Mouse (Mus musculus) lung, postnatal 10 days (tissue): Measurements from ENCODE around the gene Insm1.

Experiments used
- DNase-seq: peaks from one replicate; pipeline ENCODE4 v3.0.0; 2021

The Insm1 gene

DNA sequence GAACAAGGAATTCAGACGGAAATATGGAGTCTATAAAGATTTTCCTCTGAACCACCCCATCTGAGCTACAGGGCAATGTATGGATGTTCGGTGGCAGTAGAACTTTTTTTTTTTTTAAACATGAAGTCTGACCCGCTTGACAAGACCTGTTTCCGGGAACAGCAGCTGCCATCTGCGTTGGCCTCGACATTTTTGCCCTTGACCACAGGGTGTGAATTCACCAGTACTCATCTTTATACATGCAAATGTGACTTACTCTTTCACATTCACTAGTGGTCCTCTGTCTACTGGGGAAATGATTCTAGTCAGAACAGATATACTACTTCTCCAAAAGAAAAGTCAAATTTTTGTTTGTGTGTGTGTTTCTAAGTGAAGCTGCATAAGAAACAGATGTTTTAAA lies 4.1 kb downstream of the Insm1 start:
- no peak for DNase-seq

DNA sequence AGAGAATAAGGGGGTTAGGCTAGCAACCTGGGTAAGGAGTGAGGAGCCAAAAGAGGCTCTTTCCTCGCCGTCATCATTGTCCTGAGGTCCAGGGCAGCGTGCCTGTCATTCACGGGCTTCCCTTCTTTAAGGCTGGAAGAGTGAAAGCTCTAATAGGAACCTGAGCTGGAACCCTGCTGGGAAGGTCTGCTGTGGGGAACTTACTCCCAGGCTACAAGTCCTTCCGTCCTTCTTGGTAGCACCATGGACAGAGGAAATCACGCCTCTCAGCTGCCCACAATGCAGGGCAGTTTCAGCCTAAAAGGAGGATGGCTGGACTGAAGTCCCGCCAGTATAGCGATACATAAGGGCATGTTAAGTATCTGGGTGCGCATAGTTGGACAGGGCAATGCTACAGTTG lies 4.8 kb downstream of the Insm1 start:
- peak; percentile 71 for DNase-seq

DNA sequence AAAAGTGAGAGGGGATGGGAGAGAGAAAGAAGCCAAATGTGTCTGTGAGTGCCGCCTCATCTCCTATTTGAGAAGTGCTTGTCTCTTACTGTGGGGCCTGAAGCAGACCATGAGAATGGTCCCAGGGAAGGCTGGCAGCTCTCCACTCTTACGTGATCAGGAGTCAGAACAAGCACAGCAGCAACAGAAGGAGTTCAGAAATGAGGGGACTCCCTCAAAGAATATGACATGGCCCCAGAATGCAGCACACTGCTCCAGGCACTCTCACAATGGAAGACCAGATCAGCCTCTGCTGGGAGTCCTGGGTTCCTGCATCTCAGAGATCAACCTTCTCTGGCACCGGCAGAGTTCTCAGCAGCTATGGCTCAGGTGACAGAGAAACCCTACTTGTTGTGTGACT lies 5.9 kb downstream of the Insm1 start:
- no peak for DNase-seq

DNA sequence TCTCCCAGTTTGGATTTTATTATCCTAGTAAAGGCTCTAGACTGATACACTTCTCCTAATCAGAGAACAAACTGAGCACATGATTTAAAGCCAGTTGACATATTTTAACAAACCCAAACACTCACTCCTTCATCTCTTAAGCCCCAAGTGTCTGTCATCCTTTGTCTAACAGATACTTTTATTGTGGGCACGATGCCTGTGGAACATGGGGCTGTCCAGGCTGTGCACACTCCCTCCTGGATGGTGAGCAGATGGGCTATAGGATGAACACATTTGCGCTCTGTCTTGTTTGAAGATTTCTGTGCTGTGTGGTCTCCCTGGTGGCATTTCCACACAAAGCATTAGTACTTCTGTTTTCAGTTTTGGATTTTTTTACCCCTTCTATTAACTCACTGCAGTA lies 6.7 kb downstream of the Insm1 start:
- DNase-seq, result no peak

DNA sequence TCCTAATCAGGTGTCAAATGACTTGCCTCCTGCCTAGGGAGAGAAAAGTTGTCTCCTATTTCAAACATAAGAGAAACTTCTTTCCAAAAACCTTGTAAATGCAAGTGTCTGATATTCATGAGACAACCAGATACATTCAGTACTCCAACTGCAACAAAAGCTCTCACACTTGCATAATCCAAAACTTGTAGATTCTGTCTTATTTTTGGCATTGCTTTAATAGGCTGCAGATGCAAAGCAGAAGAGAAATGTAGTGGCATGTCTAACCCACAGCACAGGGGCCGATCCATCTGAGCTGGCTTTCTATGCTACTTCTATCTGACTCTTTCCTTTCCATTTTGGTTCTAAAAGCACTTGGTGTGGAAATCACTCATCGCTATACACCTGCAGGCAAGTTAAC lies 9.8 kb downstream of the Insm1 start:
- no peak for DNase-seq

DNA sequence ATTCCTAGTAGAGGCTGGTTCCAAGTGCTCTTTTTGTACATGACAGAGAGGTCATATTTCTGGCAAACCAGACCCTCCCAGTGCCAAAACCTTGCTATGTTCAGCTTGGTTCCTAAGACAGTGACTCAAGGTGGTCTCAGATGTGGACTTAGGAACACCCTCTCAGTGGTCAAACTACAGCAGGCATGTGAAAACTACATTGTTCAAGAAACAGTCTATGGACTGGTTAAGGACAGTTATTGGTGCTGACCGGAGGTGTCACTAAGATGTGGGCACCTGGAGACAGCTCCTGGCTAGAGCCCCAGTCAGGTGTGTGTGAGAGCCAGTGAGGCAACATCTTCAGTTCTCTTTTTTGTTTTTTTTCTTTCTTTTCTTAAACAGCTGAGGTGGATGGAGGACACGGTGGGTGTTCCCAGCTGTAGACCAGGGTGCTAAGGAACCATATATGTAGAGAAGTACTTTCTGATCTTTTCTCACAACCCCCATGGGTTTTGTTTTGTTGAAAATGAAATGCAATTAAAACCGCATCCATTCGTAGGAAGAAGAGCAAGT lies 17.6 kb downstream of the Insm1 start:
- DNase-seq, result no peak

DNA sequence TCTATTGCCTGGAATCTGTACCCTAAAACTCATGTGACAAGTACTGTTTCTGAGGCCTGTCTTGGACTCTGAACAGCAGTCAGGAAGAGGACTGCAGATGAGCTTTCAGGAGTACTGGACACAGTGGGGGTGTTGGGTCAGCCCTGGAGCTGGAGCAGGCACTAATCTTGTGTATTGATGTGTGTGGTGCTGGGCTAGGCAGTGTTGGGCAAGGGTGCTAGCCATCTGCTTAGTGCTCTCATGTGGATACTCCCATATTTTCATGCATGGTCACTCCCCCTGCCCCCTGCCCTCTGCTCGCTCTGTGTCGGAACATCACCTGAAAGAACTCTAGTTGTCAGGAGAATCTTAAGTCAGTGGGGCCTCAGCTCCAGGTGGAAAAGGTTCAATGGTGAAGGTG lies 22.3 kb downstream of the Insm1 start:
- no peak for DNase-seq

DNA sequence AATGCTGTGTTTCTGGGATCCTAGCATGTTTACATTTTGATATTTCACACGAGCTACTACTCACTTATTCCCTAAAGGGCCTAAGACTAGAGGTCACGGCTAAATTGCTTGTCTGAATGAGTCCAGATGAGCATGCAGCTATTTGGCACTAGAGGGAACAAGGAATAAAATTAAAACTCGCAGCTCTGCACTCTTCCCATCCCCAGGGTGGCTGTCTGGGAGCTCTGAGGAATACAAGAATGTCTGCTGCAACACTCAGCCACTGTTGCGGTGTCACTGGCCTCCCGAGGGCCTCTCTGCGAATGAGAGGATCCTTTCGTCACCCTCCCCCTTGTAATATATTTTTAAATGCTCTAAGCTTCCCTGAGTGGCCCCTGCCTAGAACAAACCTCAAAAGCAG lies 23.7 kb downstream of the Insm1 start:
- DNase-seq, result no peak

DNA sequence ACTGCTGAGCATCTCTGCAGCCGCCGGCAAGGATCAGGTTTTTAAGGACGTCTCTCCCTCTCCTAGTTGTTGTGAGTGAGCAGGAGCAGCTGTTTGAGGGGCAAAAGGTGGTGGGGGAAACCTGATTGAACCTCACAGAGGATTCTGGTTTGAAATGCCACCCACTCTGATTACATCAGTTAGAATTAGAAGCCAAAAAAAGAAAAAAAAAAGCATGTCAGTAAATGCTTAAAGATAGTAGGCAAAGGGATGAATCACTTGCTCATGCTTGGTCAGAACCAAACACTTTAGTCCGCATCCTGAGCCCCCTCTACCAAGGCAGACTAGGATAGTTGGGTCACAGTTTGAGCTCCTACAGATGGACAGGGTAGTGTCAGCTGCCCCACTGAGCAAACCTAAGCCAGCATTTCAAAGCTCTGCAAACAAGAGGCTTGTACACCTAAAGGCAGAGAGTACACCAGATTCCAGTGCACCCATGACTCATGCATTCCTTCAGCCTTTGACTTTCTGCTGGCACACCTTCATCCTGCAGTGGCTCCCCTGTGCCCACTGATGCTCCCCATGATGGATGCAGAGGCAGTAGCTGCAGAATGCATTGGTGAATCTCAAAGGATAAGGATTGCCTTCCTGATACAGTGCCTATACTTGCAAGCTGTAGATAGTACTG lies 24.8 kb downstream of the Insm1 start:
- DNase-seq, result no peak

DNA sequence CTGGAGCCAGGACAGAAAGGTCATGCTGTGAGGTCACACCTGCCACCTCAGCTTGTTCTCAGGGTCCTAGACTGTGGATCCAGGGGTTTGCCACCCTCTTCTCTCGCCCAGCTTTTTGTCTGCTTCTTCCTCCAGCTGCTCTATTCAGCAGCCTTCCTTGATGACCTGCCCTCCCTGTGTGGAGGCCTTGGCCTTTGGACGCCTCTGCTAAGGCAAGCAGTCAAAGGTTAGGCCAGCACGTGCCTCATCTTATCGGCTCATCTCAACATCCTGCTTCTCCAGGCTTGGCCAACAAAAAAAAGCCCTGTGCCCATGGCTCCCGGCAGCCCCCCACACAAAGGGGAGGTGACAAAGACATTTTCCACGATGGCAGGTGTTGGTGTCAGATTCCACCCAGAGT lies 25.9 kb downstream of the Insm1 start:
- no peak for DNase-seq

DNA sequence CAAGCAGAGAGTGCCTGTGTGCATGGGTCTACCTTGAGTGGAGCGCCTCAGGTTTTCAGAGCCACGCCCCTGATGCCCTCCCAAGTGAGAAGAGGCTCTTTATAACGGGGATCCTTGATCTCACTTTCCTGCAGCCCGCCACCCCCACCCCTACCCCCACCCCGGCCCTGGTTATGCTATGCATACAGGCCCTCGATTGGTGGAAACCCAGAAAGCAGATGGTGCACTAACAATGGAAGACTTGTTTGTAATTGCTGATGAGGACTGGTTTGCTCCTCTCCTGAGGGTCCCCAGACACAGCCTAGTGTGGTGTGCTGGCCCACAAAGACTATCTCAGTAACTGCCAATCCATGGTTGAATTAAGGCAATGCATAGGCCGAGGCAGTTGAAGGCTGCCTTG lies 27.3 kb downstream of the Insm1 start:
- no peak for DNase-seq

DNA sequence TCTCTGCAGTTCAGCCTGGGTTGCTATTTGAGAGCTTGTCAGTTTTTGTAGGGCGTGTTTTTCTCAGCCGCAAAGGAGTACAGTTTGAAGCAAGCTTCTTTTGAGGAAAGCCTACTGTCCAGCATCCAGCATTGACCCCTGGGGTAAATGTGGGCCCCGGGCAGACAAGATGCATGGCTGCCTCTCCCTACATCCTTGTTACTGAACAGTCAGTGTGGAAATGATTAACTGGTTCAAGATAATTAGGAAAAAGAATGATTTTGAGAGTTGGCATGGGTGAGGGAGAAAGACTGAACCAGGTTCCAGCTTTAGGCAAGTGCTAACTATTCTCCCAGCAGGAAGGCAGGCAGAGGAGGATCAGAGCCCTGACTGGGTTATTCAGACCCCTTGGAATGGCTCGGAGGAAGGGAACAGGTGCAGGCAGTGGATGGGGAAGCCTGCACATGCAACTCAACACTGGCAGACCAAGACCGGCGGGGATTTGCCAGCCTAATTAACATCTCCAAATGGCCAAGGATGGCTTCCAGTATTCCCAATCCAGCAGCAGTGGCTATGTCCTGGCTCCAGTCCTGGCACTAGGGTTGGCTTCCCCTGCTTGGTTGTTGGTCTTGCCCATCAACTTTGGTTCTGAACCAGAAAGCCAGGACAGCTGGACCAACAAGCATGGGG lies 28.6 kb downstream of the Insm1 start:
- no peak for DNase-seq

DNA sequence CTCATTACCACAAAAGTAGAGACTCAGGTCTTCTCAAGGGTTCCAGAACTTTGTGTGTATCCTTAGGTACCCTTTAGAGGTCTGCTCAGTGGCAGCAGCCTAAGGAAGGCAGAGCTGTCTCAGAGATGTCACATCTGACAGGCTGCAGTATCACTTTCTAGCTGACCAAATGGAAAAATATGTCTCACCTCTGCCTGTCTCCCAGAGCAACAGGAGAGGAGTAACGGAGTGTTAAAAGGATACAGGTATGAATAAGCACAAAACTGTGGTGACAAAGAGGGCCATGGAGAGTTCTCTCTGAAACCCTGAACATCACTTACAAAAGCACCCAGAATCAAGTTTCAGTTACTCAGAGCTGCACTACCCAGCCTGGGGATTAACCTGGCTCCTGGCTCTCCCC lies 32.7 kb downstream of the Insm1 start:
- DNase-seq, result no peak

DNA sequence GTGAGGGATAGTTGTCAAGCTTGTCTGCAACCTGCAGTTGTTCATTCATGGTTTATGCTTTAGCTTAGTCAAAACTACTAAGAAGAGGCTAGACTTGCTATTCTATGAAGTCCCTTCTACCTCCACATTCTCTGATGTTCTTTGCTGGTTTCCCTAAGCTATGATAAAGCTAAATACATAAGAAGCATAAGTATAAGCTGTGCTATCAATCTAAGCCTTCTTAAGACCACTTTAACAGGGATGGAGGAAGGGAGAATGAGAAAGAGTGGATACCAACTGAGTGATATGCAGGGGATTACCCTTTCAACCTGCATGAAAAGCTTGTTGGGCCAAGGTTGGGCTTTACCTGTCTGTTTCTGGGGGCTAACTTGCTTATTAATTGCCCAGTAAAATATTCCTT lies 33.9 kb downstream of the Insm1 start:
- DNase-seq, result no peak

DNA sequence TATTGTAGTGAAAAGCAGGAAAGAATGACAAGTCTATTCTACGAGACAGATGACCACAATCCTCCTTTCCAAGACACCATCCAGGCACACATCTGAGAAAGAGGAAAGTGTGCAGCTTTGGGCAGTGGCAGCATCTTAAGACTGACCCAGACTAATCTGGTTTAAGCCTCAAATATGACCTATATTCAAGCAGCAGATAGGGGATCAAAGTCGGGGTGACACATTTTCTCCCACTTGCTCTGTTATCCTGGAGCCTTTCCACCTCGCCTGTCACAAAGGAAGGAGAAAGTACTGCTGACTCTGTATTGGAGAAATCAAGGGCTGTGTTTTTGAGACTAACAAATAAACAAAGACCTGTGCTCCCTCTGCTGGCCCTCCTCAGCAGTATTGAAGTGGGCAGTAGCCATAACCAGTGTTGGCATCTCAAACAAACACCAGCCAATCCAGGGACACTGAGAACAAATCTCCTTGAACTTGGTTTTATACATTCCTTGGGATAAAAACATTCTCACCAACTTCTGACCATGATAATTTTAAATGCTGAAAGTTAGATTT lies 34.7 kb downstream of the Insm1 start:
- DNase-seq, result peak; percentile 29

DNA sequence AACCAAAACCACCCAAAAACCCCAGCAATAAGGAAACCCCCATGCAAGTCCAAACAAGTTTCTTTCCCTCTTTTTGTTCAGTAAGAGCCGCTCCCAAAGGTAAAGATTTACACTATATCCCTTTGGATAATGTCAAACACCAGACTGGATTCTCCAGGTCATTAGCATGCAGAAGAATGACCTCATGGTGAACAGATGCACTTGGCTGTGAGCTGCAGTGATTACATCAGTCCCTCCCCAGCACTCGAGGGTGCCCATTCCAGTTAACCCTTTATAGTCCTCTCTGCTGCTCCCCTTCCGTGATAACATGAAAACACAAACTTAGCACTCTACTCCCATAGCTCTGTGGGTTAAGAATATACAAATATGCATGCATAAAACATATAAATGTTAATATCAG lies 35.3 kb downstream of the Insm1 start:
- DNase-seq, result peak; percentile 6

DNA sequence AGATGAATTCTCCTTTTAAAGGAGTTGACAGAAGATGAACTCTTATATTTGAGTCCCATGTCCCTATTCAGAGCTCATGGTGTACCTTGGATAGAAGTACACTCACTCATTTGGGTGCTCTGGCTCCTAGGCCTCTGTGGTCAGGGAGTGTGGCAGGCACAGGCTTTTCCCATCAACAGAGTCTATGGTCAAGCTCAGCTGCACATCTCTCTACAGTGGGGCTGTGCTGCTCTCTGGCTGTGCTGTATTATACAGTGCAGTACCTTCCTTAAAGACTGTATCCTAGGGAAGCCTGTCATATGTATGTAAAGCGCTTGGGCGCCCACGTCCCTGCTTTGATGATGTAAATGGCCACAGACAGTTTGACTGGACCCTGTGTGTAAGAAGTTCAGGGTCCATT lies 35.9 kb downstream of the Insm1 start:
- DNase-seq, result no peak

DNA sequence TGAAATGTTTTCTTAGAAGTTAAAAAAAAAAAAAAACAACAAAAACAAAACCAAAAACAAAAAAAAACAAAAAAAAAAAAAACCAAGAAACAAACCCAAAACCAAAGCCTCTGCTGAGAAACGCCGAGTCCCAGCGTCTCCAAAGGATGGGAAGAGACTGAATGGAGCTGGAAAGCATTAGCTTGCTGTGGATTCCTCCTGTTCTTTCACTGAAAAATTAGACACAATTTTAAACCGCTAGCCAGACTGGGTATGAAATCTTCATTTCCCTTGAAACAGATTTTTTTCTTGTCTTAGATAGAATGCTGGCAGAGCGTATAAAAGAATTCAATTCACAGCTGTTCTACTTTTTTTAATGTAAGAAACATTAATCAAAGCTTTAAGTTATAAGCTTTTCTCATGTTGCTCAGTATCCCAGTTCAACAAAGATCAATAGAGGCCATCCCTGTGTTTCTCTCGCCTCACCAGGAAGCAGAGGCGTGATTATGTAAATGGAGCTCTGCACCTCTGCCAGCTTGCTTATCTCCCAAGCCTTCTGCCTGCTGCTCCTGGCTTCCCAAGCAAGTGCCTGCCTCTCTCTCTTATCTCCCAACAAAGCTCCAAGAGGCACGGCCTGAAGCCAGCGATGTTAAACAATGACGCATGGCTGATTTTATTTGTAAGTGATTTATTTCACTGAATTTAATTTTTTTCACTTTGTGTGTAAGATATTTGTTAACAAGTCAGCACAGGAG lies 37.2 kb downstream of the Insm1 start:
- no peak for DNase-seq

DNA sequence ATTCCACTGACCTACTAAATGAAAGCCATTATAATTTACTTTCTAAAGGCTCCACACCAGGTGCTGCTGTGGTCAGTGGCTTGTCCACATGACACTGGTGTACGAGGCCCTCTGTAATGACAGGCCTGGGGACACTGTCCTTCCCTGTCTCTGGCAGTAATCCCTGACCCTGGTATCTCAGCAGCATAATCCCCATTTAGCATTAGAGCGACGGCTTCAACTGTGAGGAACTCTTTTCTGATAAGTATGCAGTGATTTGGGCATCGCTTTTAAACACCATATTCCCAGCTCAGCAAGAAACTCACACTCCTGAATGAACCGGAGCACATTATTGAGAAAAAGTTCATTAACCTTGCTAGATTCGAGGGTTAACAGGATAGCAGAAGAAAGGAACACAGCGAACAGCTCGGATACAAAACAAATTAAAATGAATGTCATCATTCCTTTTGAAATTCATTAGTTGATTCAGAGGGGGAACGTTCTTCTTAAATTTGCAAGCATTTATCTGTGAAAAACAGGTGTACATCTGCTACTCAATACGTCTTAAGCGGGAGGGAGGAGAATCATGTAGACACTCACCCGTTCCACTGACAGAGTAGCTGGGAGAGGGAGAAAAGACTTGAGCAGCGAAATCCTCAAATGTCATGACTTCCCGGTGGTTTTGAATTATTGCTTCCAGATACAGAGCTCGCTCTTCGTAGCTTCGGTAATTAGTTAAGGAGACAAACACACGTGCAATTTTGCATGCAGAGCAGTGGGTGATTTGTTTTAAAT lies 38.3 kb downstream of the Insm1 start:
- DNase-seq, result no peak

DNA sequence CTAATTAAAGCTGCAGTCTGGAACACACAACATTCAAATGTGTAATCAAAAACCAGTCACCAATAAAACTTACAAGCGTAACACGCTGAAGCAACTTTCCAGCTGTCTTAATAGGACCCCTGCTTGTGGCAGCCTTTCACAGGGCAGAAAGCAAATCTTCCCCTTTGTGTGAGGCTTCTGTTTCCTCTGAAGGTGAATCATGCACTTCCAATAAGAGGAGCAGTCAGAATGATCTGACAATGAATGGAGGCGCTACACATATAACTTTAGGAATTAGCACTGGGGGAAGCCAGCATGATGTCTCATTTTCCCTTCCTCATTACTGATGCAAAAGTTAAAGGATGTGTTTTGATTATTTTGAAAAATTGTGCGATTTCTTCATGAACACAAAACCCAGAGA lies 39.4 kb downstream of the Insm1 start:
- DNase-seq, result no peak

DNA sequence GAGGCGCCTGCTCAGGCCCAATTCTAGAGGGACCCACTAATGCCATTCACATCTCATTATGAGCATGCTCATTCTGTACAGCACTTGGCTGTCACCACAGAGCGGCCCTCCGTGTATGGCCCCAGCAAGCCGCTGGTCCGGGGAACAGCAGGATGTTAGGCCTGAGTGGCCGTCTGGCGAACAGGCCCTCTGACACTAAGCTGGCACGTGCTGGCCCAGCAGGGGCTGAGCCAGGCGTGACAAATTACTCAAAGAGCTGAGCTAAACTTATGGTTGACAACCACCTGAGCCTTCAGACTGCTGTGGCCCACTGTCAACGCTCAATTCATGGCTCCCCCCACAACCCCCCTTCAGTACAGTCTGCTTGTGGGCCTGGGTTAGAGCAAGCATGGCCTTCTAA lies 40.5 kb downstream of the Insm1 start:
- DNase-seq, result no peak

DNA sequence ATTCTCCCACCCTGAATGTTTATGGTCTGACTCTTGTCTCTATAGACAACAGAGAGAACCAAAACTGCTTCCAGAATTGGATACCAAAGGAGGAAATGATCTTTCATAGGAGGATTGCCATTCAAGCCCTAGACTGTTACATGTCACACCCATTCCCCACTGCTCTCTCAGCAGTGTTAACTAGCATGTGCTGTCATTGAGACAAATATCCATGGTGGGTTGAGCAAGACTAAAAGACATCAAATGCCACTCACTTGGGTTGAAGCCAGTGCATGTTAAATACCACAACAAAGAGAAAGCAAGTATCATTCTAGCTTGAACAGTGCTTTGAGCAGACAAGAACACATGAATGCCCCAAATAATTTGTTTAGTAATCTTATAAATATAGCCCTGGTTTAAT lies 41.2 kb downstream of the Insm1 start:
- DNase-seq, result no peak

DNA sequence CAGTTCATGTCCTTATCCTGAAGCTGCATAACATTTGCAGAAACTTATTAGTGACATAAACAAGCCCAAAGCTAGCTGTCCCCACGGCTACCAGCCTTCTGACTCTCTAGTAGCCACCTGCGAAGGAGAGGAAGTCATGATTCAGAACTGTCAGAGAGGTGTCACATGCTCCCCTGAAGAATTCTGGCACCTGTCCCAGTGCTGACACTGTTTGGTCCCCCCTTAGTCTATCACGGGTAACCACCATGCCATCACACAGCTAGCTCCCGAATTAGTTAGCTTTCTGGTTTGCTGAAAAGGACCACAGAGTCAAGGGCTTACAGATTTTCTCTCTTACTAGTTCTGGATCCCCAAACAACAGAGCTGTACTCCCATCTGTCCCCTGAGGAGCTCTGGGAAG lies 43.3 kb downstream of the Insm1 start:
- DNase-seq, result no peak
